Mouse (Mus musculus) 3T3-L1 (cell line): ENCODE measurements around the gene Rln3.
"Not testable (repeated sequence)": the region's sequence is repeated elsewhere in the genome, so short reads cannot be mapped to it uniquely, and the experiment has no call there.

Experiments used
- DNase-seq: peaks from one replicate; pipeline ENCODE4 v3.0.0-alpha.2; 2015; ENCODE audit warnings: low read depth, low spot score

The Rln3 gene

GRCm38 (mm10) chr8:84021569-84021968, 23.2 kb downstream of the Rln3 start:
- DNase-seq = peak; percentile 49

GRCm38 (mm10) chr8:84021096-84021495, 23.7 kb downstream of the Rln3 start, which contains the start of gene Palm3:
Palm3 (plus strand) TSS chr8:84021471.
- DNase-seq = no peak

- no peak for DNase-seq
Observed at GRCm38 (mm10) chr8:84019738-84020137, 25.1 kb downstream of the Rln3 start.

GRCm38 (mm10) chr8:84015833-84016232, 29.0 kb downstream of the Rln3 start:
- no peak for DNase-seq

GRCm38 (mm10) chr8:84012499-84013165, 32.2 kb downstream of the Rln3 start:
- DNase-seq = no peak

GRCm38 (mm10) chr8:84011705-84012498, 32.9 kb downstream of the Rln3 start, which contains the start of gene 2210011C24Rik:
2210011C24Rik (minus strand) TSS chr8:84012171.
- DNase-seq = no peak

GRCm38 (mm10) chr8:84010625-84011611, 33.9 kb downstream of the Rln3 start:
- DNase-seq = peak; percentile 30

GRCm38 (mm10) chr8:84009876-84010275, 34.9 kb downstream of the Rln3 start:
- DNase-seq = peak; percentile 91

- peak; percentile 50 for DNase-seq
Observed at GRCm38 (mm10) chr8:84008362-84008761, 36.4 kb downstream of the Rln3 start.

- DNase-seq = not testable (repeated sequence)
Observed at GRCm38 (mm10) chr8:84005502-84005901, 39.3 kb downstream of the Rln3 start.

GRCm38 (mm10) chr8:84004533-84005201, 40.1 kb downstream of the Rln3 start:
- peak; percentile 98 for DNase-seq

- DNase-seq = peak; percentile 57
Observed at GRCm38 (mm10) chr8:84003612-84004246, 41.1 kb downstream of the Rln3 start.

- no peak for DNase-seq
Observed at GRCm38 (mm10) chr8:84002957-84003611, 41.7 kb downstream of the Rln3 start.

GRCm38 (mm10) chr8:84001281-84002000, 43.4 kb downstream of the Rln3 start, which contains the start of gene 1700067K01Rik:
1700067K01Rik (plus strand) TSS chr8:84001502.
- DNase-seq = no peak

GRCm38 (mm10) chr8:83999825-84000224, 45.0 kb downstream of the Rln3 start:
- DNase-seq = no peak

- DNase-seq = peak; percentile 18
Observed at GRCm38 (mm10) chr8:83999057-83999705, 45.6 kb downstream of the Rln3 start.

GRCm38 (mm10) chr8:83998231-83999056, 46.4 kb downstream of the Rln3 start:
- peak; percentile 80 for DNase-seq
